Mouse (Mus musculus) cortical plate, adult 2 months (tissue): ENCODE data around the gene Gm20795. TPM values are rescaled to one million over a fixed set of nuclear protein-coding genes. Genes with fewer than 3 reads are reported as not detected.
"Not testable (repeated sequence)": the region's sequence is repeated elsewhere in the genome, so short reads cannot be mapped to it uniquely, and the experiment has no call there.

ENCODE experiments used
- H3K27ac ChIP-seq: fragments of 200-500 bp; 2 replicates; pipeline ENCODE4 v1.5.1; 2012; ENCODE audit warnings: low read length, control low read depth, inconsistent platforms; ENCODE audit not compliant: insufficient read depth
- H3K4me1 ChIP-seq: fragments of 200-500 bp; 2 replicates; pipeline ENCODE4 v1.6.1; 2011; ENCODE audit warnings: low read length; ENCODE audit not compliant: control insufficient read depth, insufficient read depth
- H3K4me3 ChIP-seq: fragments of 200-500 bp; 2 replicates; pipeline ENCODE4 v1.5.1; 2011; ENCODE audit warnings: mild to moderate bottlenecking, low read length, control low read depth; ENCODE audit not compliant: insufficient read depth
- polyA plus RNA-seq: library from polyadenylated mRNA; depleted of rRNA; stranded (reverse); fragments of >200 nt; gene quantifications from 2 replicates; pipeline ENCODE4 v1.2.3, GENCODE M21; 2012; rRNA removed

The Gm20795 gene
- polyA plus RNA-seq, result not detected in 2 replicates

- H3K27ac ChIP-seq, H3K4me1 ChIP-seq, H3K4me3 ChIP-seq: not testable (repeated sequence)
Observed at GRCm38 (mm10) chrY:40804614-40805013, at the start of gene Gm20795. Gene Gm20795 (plus strand): TSS chrY:40804914.

DNA sequence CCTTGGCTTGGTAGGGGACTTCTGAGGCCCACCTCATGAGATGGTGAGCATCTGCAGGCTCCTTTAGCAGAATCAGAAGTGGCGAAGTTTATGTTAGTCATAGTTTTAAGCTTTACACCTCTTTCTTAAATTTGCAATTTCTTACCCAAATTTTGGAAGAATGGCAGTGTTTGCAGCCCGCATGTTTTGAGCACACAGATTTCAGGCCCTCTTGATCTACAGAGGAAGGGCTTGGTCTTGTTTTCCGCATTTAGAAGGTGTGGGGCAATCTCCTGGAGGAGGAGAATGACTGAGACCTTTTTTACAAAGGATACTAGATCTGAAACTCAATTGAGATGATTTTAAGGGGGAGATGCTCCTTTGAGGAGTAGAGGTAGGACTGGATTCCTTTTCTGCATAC is 29.0 kb upstream of the Gm20795 start, which contains the start of gene Gm21797:
Gene Gm21797 (minus strand): TSS at position 101 of the 400 bp plus-strand sequence.
- H3K4me3 ChIP-seq, H3K4me1 ChIP-seq, H3K27ac ChIP-seq: not testable (repeated sequence)

Other genes with a start within 250 kb of the Gm20795 start
- not detected in 2 replicates for gene Gm21852, start 152.9 kb upstream of the Gm20795 start, polyA plus RNA-seq
- gene Gm21797, start 29.1 kb upstream of the Gm20795 start, polyA plus RNA-seq, result not detected in 2 replicates